Mouse (Mus musculus) hindbrain, embryonic 13.5 days (tissue): ENCODE data around the gene Cdh12. TPM values are rescaled to one million over a fixed set of nuclear protein-coding genes. Genes with fewer than 3 reads are reported as not detected.

Experiments used
- ATAC-seq: fragments of 200-750 bp; cut with Nextera tagmentation; 2 replicates; pipeline ENCODE4 v1.8.0; 2017; ENCODE audit warnings: moderate TSS enrichment; ENCODE audit not compliant: low FRiP score
- H3K27ac ChIP-seq: fragments of 300-500 bp; sonication (generic); 2 replicates; pipeline ENCODE4 v1.5.1; 2015; ENCODE audit warnings: inconsistent platforms, mild to moderate bottlenecking, moderate library complexity
- H3K27me3 ChIP-seq: fragments of 300-500 bp; sonication (generic); 2 replicates; pipeline ENCODE4 v1.6.1; 2015; ENCODE audit warnings: mild to moderate bottlenecking, inconsistent platforms
- H3K36me3 ChIP-seq: fragments of 300-500 bp; sonication (generic); 2 replicates; pipeline ENCODE4 v1.6.1; 2015; ENCODE audit warnings: mild to moderate bottlenecking, inconsistent platforms
- H3K4me1 ChIP-seq: fragments of 300-500 bp; sonication (generic); replicated peaks from 2 replicates; pipeline ENCODE4 v1.6.1; 2015; ENCODE audit warnings: inconsistent platforms
- H3K4me2 ChIP-seq: fragments of 300-500 bp; sonication (generic); 2 replicates; pipeline ENCODE4 v1.6.1; 2015; ENCODE audit warnings: inconsistent platforms, mild to moderate bottlenecking, moderate library complexity
- H3K4me3 ChIP-seq: fragments of 300-500 bp; sonication (generic); 2 replicates; pipeline ENCODE4 v1.5.1; 2015; ENCODE audit warnings: mild to moderate bottlenecking, inconsistent platforms
- H3K9ac ChIP-seq: fragments of 300-500 bp; sonication (generic); 2 replicates; pipeline ENCODE4 v1.6.1; 2015; ENCODE audit warnings: mild to moderate bottlenecking, inconsistent platforms
- H3K9me3 ChIP-seq: fragments of 300-500 bp; sonication (generic); 2 replicates; pipeline ENCODE4 v1.6.1; 2016; ENCODE audit warnings: inconsistent platforms
- WGBS: fragments of 180-500 bp; shearing (Covaris S2); methylation state at CpG from one replicate; pipeline ENCODE4 v1.1.7; 2015; 5-methylcytosine and 5-hydroxymethylcytosine counted together
- microRNA-seq: library from miRNA; unstranded; fragments of <30 nt; microRNA quantifications from one replicate; pipeline ENCODE4, GENCODE M21; 2016
- polyA plus RNA-seq: library from polyadenylated mRNA; unstranded; fragments of >200 nt; fragmentation: Nextera tagmentation; extraction: Ambion mirVana; gene quantifications from 2 replicates; pipeline ENCODE4 v1.2.1, GENCODE M21; 2015

The Cdh12 gene
- polyA plus RNA-seq, 1 experiment from 2014 or later = 4.6 TPM

DNA sequence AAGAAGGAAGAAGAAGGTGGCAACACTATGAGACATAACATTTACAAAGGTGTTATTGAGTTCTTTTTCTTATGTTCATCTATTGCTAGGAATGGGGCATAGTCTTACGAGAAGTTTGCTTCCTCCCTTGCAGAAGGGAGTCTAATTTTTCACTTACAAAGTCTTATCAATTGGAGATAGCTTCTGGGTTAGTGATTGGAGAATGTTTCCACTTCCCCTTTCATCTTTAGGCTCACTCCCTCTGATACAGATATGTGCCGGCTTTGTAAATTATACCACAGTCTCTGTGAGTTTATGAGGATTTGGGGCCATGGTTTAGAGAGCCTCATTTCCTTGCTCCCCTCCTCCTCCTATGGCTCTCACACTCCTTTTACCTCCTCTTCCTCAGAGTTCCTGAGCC, 1009.0 kb downstream of the Cdh12 start:
- no peak overlapping the region for H3K9ac ChIP-seq
- H3K27ac ChIP-seq = no peak overlapping the region
- H3K4me2 ChIP-seq = no peak overlapping the region
- no peaks in the 10 kb centered on the region for H3K27me3 ChIP-seq
- ATAC-seq = no peak
- 88% methylated on average over 2 of the region's 2 CpGs for WGBS
- H3K9me3 ChIP-seq = no peaks in the 10 kb centered on the region
- H3K36me3 ChIP-seq = no peaks in the 10 kb centered on the region
- H3K4me1 ChIP-seq = no peaks in the 10 kb centered on the region
- no peak overlapping the region for H3K4me3 ChIP-seq

DNA sequence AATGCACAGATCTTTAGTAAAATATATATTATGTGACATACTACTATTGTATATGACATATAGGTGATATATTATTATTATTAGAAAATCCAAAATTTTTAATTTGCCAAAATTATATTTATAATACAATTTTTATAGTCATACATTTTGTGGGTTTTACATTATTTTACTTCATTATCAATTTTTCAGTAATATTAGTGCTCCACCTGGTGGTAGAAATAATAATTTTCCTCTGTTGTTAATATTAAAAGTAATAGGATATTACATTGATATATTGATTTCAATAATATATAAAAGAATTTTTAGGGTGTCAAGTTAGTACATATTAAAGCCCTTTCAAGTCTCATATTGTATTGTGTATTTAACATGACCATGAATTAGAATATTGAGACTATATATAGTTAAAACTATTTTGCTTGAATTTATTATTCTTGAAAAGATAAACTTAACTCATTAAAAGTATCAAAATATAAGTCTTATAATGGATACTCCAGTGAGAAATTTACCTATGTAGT, 1070.3 kb downstream of the Cdh12 start:
- Histone ChIP-seq H3K27me3 (no peaks in the 10 kb centered on the region), H3K4me3 (no peak overlapping the region), H3K36me3 (no peaks in the 10 kb centered on the region), H3K4me2 (no peak overlapping the region), H3K27ac (no peak overlapping the region), H3K9me3 (no peaks in the 10 kb centered on the region), H3K4me1 (no peaks in the 10 kb centered on the region), H3K9ac (no peak overlapping the region)
- no peak for ATAC-seq

DNA sequence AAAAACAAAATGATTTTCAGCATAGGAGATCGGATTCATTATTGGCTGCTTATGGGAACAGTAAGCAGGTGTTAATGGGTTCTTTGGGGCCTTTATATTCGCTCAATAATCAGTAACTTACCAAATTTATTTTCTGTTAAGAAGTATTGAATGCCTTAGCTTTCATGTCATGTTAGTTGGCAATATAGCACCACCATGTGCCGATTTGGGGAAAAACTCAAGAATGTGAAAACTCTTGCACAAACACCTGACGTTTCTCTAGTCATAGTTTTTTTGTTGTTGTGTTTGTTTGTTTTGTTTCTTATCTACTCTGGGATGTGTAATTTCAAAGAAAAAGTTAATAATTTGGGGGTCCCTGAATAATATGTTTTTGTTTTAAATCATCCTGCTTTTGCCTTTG, 1081.7 kb downstream of the Cdh12 start:
- no peaks in the 10 kb centered on the region for H3K27me3 ChIP-seq

DNA sequence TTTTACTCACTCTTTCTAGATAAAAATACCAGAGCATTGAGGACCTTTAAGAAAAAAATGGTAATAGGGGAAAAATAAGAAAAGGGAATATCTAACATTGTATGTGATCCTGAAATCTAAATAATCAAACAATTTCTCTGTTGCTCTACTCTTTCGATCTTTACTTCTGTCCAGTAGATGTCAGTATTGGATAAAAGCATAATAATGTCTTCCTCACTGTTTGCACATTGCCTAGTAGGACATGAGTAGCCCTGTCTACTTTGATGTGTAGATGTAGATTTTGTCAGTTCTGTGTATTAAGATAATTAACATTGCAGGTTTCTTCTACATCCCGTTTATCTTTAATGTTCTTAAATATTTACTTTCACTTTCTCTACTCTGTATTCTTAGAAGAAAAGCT, 1087.8 kb downstream of the Cdh12 start:
- Histone ChIP-seq H3K4me2 (no peak overlapping the region), H3K27me3 (no peaks in the 10 kb centered on the region), H3K9me3 (no peaks in the 10 kb centered on the region), H3K4me3 (no peak overlapping the region), H3K27ac (no peak overlapping the region), H3K4me1 (no peaks in the 10 kb centered on the region), H3K9ac (no peak overlapping the region), H3K36me3 (no peaks in the 10 kb centered on the region)
- 64% methylated on average over 2 of the region's 2 CpGs for WGBS
- no peak for ATAC-seq

More for the DNA sequence above, 1081.7 kb downstream of the Cdh12 start:
- Histone ChIP-seq H3K9ac (no peak overlapping the region), H3K36me3 (no peaks in the 10 kb centered on the region), H3K4me3 (no peak overlapping the region), H3K4me2 (no peak overlapping the region), H3K27ac (no peak overlapping the region), H3K9me3 (no peaks in the 10 kb centered on the region), H3K4me1 (no peaks in the 10 kb centered on the region)
- 66% methylated on average over 4 of the region's 4 CpGs for WGBS
- ATAC-seq = no peak

DNA sequence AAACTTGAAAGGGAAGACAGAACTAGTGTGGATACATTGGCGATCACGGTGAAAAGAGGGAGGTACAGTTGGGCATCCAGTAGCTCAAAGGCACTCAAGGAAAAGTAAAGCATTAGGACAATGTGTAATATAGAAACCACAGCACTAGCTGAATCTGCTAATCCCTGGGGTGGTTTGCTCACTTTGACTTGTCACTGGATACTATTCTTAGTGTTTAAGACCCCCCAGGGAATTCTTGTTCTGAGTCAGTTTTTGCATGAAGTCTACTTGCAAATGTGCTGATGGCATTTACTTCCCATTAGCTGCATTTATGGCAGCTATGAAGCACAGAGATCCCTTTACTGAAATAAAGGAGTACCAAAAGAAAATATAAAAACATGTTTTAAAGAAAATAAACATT, 1095.7 kb downstream of the Cdh12 start:
- Histone ChIP-seq H3K9me3 (no peaks in the 10 kb centered on the region), H3K4me3 (no peak overlapping the region), H3K36me3 (no peaks in the 10 kb centered on the region), H3K9ac (no peak overlapping the region), H3K27ac (no peak overlapping the region), H3K4me1 (no peaks in the 10 kb centered on the region), H3K4me2 (no peak overlapping the region), H3K27me3 (no peaks in the 10 kb centered on the region)
- no peak for ATAC-seq
- WGBS = 87% methylated on average over 2 of the region's 2 CpGs

DNA sequence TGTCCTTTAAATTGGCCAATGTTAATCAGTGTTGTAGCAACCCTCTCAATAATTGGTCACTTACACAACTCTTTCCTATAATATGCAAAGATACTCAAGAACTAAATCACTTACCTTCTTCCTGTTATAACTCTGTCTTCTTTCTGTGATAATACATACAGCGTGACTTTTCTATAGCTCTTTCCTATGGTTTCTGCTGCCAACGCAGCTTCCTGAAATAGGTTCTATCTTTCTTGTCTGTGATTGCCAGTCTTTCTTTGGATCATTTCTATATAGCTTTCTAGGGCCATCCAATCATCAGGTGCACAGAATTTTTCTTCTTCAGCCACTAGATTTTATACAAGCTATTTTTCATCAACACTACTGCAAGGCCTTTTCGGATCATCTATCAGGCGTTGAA, 1106.9 kb downstream of the Cdh12 start:
- Histone ChIP-seq H3K27ac (no peak overlapping the region), H3K36me3 (no peaks in the 10 kb centered on the region), H3K27me3 (no peaks in the 10 kb centered on the region), H3K4me3 (no peak overlapping the region), H3K9ac (no peak overlapping the region), H3K4me2 (no peak overlapping the region), H3K4me1 (no peaks in the 10 kb centered on the region), H3K9me3 (no peaks in the 10 kb centered on the region)
- ATAC-seq = no peak
- 89% methylated on average over 4 of the region's 4 CpGs for WGBS

DNA sequence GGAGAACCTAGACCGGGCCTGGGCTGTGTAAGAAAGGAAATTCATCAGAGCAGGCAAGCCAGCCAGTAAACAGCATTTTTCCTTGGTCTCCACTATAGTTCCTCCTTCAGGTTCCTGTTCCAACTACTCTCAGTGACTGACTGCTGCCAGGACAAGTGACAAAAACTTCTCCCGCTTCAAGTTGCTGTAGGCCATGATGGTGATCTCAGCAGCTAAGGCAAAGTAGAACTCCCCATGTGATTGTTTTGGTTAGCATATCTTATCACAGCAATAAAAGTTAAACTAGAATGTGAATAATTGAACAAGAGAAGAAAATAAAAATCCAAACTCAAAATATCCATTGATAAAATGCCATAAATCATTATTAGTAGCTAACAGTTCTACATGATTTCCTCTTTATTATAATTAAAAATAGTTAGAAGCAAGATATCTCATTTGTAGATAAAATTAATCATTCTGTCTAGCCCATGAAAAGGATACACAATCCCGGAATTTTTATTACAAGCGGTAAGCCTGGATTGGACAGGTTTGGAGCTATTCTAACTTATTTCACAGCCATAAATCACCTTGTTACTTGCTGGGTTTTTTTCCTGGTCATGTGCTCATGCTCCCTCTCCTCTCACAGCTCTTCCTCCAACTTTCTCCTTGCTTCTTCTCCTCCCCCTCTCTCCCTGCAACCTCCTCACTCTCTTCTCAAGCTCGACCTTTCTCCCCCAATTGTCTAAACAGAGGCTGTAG, 1117.4 kb downstream of the Cdh12 start:
- no peak overlapping the region for H3K9ac ChIP-seq
- no peaks in the 10 kb centered on the region for H3K9me3 ChIP-seq
- H3K4me1 ChIP-seq = no peaks in the 10 kb centered on the region
- no peak overlapping the region for H3K4me2 ChIP-seq
- WGBS = 81% methylated on average over 5 of the region's 5 CpGs
- no peaks in the 10 kb centered on the region for H3K36me3 ChIP-seq
- no peak for ATAC-seq
- no peak overlapping the region for H3K4me3 ChIP-seq
- no peaks in the 10 kb centered on the region for H3K27me3 ChIP-seq
- no peak overlapping the region for H3K27ac ChIP-seq

DNA sequence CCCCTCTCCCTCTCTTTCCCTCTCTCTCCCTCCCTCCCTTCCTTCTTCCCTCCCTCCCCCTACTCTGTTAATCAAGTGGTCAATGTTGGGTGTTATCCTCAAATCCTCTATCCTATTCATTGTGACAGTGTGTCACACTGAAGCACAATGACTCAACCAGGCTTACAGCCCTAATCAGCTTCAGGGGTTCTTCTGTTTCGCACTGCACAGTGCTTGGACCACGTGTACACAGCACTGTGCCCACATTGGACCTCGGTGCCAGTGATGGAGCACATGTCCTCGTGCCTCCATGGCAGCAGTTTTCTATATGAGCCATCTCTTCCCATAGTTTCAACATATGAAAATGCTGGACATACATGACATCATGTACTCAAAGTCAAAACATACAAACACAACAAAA, 1155.4 kb downstream of the Cdh12 start:
- no peaks in the 10 kb centered on the region for H3K9me3 ChIP-seq
- H3K9ac ChIP-seq = no peak overlapping the region
- 70% methylated on average over 4 of the region's 4 CpGs for WGBS
- no peaks in the 10 kb centered on the region for H3K4me1 ChIP-seq
- H3K27ac ChIP-seq = no peak overlapping the region
- no peak for ATAC-seq
- no peak overlapping the region for H3K4me3 ChIP-seq
- H3K4me2 ChIP-seq = no peak overlapping the region
- H3K36me3 ChIP-seq = no peaks in the 10 kb centered on the region
- H3K27me3 ChIP-seq = no peaks in the 10 kb centered on the region

Small RNA genes within 50 kb of the gene (microRNA-seq; reads per million reads assigned to microRNA genes)
- gene Gm27397 = not detected

Other genes starting within 250 kb of the Cdh12 start
- 0.13 and 0.61 TPM in 2 replicates for gene Acot10, start 217.5 kb downstream of the Cdh12 start, polyA plus RNA-seq